Mouse (Mus musculus) spleen, embryonic (tissue): ENCODE measurements at regions not wholly inside any gene's neighbourhood (a gene's known extent, or its start where the extent isn't known, plus 50 kb on each side); places are given as distances from the start of the nearest gene placed in this dataset.

ENCODE experiments used
- CTCF ChIA-PET: fragments of 350-600 bp; sonication (Branson Sonifier 250); formaldehyde crosslinking; loops from one replicate; lab custom pipeline; 2022; lab: Charles Lee

DNA sequence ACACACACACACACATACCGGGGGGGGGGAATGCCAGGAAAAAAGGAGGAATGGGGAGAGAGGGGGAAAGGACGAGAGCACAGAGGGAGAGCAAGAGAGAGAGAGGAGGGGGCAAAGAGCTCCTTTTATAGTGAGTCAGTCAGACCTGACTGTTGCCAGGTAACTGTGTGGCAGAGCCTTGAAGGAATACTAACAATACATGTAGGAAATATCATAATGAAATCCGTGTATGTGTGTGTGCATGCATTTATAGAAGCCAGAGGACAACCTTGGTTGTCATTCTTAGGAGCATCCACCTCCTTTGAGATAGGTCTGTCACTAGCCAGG is 127.6 kb upstream of the Med14 start:
- CTCF ChIA-PET: no interaction called here

DNA sequence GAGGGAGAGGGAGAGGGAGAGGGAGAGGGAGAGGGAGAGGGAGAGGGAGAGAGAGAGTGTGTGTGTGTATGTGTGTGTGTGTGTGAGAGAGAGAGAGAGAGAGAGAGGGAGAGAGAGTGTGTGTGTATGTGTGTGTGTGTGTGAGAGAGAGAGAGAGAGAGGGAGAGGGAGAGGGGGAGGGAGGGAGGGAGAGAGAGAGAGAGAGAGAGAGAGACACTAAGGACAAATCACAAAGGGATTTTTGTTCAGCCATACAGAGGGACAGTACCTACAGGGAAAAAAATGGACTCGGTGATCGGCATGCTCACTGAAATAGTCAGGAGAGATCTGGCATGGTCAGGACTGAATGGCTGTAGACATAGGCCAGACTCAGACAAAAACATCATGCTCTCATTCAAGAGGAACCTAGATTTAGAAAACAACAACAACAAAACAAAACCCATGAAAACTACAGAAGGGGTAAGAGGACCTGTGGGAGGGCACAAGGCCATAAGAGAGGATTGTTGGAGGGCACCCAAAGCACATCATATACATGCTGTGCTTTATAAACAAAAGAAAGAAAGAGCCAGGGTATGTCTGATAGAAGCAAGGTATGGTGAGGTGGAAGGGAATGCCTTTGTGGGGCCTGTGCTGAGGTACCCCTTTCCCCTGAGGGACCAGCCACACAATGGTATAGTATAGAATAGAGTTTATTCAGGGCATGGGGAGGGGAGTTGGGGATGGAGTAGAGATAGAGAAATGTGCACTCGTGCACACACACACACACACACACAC is 127.0 kb upstream of the Med14 start:
- CTCF ChIA-PET: no interaction called here

DNA sequence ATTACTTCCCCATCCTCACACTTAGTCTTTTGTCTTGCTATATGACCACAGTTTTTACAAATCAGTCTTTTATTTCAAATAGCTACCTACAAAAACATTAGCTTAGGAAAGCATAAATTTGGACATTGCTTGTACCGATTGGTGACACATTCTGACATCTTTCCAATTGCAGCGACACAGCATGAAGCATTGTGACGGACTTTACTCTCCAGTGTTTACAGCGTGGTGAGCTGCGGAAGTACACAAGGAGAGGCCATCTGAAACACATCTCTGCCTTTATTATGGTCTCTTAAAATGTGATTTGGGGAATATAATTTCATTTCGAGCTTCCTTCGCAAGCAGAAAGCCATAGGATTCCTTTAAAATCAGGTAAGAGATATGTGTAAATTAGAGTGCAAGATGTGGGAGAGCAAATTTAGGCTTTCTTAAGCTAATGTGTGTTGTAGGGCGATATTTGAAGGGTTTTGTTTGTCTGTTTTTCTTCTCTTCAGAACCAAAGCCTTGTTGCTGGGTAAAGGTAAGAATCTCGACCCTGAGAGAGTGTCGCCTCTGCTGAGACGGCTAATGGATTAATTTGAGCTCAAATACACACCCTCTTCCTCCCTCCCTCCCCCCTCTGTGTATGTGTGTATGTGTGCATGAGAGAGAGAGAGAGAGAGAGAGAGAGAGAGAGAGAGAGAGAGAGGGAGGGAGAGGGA is 126.3 kb upstream of the Med14 start:
- CTCF ChIA-PET: no interaction called here

GRCm38 (mm10) chrX:12887516-12887915 is 125.6 kb upstream of the Med14 start:
- CTCF ChIA-PET: no interaction called here

DNA sequence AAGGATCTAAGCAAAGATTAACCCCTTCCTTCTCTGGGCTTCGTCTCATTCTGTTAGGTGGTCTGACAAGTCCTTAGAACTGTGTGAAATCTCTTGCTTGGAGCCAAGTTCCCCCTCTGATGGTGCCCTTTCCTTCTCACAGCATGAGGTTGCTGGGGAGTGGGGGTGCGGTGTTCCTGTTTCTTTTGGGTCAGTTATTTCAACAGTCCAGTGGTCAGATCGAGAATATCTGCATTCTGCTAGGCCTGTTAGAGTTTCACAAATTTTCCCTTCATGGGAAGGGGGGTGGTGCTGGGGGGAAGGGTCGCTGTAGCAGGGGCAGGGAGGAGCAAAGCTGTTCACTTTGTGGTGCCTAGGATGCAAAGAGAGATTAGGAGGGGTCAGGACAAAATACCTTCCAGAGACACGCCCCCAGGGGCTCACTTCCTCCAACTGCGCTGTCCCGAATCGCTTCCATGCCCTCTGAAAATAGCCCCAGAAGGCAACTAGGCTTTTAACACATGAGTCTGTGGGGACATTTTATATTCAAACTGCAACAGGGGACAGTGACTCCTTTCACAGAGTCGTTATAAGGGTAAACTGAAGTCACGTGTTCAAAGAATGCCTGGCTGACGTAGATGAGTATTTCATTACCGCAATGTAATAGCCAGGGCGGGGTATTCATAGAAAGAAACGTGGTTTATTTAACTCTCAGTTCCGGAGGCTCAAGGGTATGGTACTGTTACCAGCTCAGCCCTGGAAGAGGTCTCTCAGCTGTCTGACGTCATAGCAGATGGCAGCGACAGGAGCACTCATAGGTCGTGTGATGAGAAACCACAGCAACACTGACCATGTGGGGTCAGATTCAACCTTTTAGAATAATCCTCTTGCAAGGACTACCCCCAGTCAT is 124.5 kb upstream of the Med14 start:
- CTCF ChIA-PET: interaction anchor here (0.5 kb wide), 1 partner anchor 43 kb away, joined by 3 read pairs; no protein-coding TSS in a partner anchor

DNA sequence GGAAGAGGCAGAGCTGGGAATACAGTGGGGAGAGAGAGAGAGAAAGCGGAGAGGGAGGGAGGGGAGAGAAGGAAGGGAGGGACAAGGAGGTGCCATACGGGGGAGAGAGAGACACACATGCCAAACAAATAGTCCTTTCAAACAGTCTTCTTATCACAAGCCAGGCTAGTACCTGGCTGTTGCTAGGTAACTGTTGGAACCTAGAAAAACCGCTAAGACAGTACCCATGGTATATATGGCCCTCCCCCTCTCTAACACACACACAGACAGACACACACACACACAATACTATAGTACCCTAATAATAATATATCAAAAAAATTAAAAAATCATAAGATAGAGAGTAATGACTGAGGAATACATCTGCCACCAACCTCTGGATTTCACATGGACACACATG is 117.4 kb upstream of the Med14 start:
- CTCF ChIA-PET: no interaction called here

- CTCF ChIA-PET: no interaction called here
These were observed 115.6 kb upstream of the Med14 start for GRCm38 (mm10) chrX:12877506-12877905.

DNA sequence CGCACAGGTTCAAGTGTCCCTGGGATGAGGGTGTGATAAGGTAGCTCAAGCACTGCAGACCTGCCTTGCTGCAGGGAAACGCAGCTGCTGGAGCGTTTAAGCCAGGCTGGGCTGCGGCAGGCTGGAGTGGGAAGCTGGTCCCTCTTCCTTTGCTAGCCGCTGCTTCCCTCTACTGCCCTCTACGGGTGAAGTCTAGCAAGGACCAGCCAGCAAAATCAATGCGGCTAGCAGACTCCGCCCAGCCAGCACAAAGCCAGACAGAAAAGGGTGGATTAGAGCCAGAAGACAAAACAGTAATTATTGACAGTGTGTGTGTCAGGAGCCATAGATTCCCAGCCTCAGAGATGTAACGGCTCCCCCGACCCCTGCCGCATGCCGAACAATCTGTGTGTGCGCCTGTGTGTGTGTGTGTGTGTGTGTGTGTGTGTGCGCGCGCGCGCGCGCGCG is 111.8 kb upstream of the Med14 start:
- CTCF ChIA-PET: no interaction called here

- CTCF ChIA-PET: no interaction called here
These were observed 111.4 kb upstream of the Med14 start for GRCm38 (mm10) chrX:12873230-12873629.

DNA sequence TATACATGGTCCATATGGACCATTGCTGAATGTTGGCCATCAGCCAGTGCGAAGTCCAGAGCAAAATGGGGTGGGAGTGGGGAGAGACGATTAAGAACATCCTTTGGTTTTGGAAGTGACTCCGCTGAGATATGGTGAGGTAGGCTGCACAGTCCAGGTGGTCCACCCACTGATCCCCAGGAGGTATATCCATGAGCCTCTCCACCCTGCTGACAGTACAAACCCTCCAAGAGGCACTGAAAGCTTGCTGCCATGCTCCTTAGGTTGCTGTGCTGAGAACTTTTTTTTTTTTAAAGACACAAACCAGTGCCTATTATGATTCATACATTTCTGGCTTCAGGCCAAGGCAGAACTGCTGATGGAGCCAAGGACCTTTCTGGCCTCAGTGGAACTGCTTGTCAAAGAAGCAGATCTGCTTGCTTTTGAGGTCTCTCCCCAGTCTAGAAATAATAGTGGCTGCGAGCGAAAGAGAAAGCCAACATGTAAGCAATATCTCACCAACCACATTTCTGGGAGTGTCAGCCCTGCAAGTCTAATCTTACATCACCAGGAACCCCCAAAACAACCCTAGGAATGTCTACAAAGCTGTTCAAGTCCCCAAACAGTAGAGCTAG is 105.1 kb upstream of the Med14 start:
- CTCF ChIA-PET: no interaction called here

- CTCF ChIA-PET: no interaction called here
These were observed 104.3 kb upstream of the Med14 start for GRCm38 (mm10) chrX:12866176-12866575.

DNA sequence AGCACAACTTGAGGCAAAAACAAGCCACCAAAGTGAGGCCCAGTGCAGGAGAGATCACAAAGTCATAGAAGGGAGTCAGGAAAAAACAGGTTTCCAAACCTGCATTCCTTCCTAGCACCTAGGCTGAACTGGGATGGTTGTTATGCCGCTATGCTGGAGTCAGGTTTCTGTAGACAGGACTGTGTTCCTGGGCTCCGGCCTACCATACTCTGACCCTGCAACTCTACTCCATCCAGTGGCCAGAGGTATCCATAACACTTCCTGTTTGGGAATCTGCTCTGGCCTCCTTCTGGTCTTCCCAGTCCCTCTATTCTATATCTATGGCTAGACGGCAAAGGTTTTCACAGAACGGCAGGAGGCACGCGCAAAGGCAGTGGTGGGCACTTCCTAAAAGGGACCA is 98.3 kb upstream of the Med14 start:
- CTCF ChIA-PET: no interaction called here

- CTCF ChIA-PET: interaction anchor here (0.8 kb wide), 1 partner anchor 185 kb away, joined by 5 read pairs; the partner anchor contains the start of gene 1810030O07Rik
These were observed 96.9 kb upstream of the Med14 start for GRCm38 (mm10) chrX:12858757-12859156.

DNA sequence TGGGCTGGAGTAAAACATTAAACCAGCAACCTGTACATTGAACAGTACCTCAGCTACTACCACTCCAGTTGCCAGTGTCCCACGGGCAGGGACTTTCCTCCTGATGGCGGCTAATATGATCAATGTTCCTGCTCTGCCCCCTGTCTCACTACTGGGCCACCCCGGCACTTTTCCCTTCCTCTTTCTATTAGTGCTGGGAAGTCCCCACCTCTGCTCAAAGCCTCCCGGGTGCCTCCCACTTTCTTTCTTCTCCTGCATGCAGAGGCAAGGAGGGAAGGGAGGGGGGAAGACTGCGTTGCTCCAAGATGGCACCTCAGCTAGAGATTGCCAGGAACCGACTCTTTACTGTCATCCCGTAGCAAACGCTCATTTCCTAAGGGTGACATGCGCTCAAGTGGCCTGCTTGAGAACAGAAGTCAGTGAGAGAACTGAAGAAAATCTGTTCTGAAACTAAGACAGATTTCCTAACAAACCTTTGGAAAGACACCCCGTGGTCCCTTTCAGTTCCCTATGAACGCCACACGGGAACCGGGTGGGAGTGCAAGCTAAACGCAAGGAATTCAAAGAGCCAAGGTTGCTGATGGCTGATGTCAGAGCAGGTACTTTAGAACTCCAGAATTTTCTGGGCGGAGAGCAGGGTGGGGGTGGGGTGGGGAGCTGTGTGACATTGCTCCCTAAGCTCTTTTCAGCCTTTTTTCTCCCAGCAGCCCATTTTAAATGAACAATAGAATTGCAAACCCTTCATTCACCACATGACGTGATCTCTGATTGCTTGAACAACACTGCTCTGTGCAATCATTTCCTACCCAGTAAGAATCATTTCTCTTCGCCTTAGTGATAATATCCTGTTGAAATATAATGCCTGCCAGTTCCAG is 96.2 kb upstream of the Med14 start:
- CTCF ChIA-PET: interaction anchor here (0.8 kb wide), 1 partner anchor 185 kb away, joined by 5 read pairs; the partner anchor contains the start of gene 1810030O07Rik

DNA sequence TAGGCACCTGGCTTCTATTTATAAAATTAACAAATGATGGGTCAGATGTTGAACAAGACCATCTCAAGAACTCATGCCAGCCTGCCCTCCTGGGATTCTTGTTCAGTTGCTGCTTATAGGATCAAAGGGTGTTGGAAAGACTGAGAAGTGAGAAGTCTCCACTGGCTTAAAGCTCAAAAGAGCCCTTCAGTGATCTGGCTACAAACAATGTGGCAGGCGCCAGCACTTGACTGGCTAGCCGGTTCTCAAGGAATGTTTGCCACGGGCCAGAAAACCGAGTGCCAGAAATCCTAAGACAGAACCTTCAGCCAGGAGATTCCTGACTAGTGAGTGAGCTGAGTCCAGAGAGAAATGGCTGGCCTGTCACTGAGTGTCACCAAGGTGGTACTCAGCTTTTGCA is 93.6 kb upstream of the Med14 start:
- CTCF ChIA-PET: no interaction called here

DNA sequence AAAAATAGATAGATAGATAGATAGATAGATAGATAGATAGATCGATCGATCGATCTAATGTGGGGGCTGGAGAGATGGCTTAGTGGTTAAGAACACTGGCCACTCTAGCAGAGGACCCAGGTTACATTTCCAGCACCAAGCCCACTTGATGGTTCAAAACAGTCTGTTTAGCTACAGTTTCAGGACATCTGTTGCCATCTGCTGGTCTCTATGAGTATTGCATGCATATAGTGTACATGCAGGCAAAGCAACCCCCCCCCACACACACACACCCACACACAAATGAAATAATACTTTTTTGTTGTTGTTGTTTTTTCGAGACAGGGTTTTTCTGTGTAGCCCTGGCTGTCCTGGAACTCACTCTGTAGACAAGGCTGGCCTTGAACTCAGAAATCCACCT is 89.8 kb upstream of the Med14 start:
- CTCF ChIA-PET: no interaction called here

DNA sequence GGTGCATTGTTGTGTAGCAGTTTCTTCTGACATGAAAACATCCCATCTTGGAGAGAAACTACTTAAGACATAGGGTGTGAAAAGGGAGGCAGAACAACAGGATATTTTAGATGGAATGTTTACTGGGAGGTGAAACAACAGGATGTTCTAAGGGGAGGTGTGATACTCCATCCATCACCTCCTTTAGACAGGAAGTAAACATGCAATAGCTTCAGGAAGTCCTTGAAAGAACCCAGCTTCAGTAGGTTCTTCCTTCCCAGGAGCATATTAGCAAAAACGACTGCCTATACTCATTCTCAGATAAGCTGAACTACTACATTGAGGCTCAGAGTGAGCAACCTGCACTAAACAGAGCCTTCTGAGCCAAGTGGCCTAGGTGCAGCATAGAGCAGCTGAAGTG is 82.6 kb upstream of the Med14 start:
- CTCF ChIA-PET: no interaction called here

GRCm38 (mm10) chrX:12841021-12841325 is 79.1 kb upstream of the Med14 start:
- CTCF ChIA-PET: no interaction called here

GRCm38 (mm10) chrX:12840160-12841020 is 78.5 kb upstream of the Med14 start:
- CTCF ChIA-PET: interaction anchor here (0.7 kb wide), 1 partner anchor 768 kb away, joined by 8 read pairs; no protein-coding TSS in a partner anchor
